Mouse (Mus musculus): ENCODE results near the gene Exd2.

Gene Exd2

GRCm38 (mm10) chr12:80495691-80496090 lies 32.8 kb downstream of the Exd2 start:
- DNase-seq (ENCODE audit: low read depth) = peak; percentile 54

GRCm38 (mm10) chr12:80498356-80498755 lies 35.5 kb downstream of the Exd2 start:
- DNase-seq (ENCODE audit: low read depth) = peak; percentile 40

- DNase-seq (ENCODE audit: low read depth) = no peak
These were observed 37.6 kb downstream of the Exd2 start for GRCm38 (mm10) chr12:80500506-80500905.

GRCm38 (mm10) chr12:80504718-80505117 lies 41.8 kb downstream of the Exd2 start:
- no peak for DNase-seq (ENCODE audit: low read depth)

GRCm38 (mm10) chr12:80507041-80507745 lies 44.3 kb downstream of the Exd2 start:
- no peak for DNase-seq (ENCODE audit: low read depth)

GRCm38 (mm10) chr12:80517977-80518376 lies 55.1 kb downstream of the Exd2 start, which contains the start of gene Galnt16:
TSS of gene Galnt16 (plus strand) at chr12:80518277.
- DNase-seq (ENCODE audit: low read depth) = no peak

- no peak for DNase-seq (ENCODE audit: low read depth)
These were observed 55.5 kb downstream of the Exd2 start for GRCm38 (mm10) chr12:80518393-80518756.

- no peak for DNase-seq (ENCODE audit: low read depth)
These were observed 56.1 kb downstream of the Exd2 start for GRCm38 (mm10) chr12:80518757-80519620.

GRCm38 (mm10) chr12:80519621-80520332 lies 56.9 kb downstream of the Exd2 start:
- no peak for DNase-seq (ENCODE audit: low read depth)

GRCm38 (mm10) chr12:80522006-80522405 lies 59.1 kb downstream of the Exd2 start:
- DNase-seq (ENCODE audit: low read depth) = no peak

- no peak for DNase-seq (ENCODE audit: low read depth)
These were observed 61.5 kb downstream of the Exd2 start for GRCm38 (mm10) chr12:80524276-80524921.

- DNase-seq (ENCODE audit: low read depth) = no peak
These were observed 62.6 kb downstream of the Exd2 start for GRCm38 (mm10) chr12:80525513-80525912.

- DNase-seq (ENCODE audit: low read depth) = no peak
These were observed 63.6 kb downstream of the Exd2 start for GRCm38 (mm10) chr12:80526511-80526910.

GRCm38 (mm10) chr12:80527727-80528389 lies 65.0 kb downstream of the Exd2 start:
- no peak for DNase-seq (ENCODE audit: low read depth)

GRCm38 (mm10) chr12:80530052-80530451 lies 67.2 kb downstream of the Exd2 start:
- no peak for DNase-seq (ENCODE audit: low read depth)

GRCm38 (mm10) chr12:80530630-80531029 lies 67.7 kb downstream of the Exd2 start:
- no peak for DNase-seq (ENCODE audit: low read depth)

GRCm38 (mm10) chr12:80531585-80531984 lies 68.7 kb downstream of the Exd2 start:
- DNase-seq (ENCODE audit: low read depth) = no peak

- no peak for DNase-seq (ENCODE audit: low read depth)
These were observed 71.0 kb downstream of the Exd2 start for GRCm38 (mm10) chr12:80533876-80534275.

- DNase-seq (ENCODE audit: low read depth) = no peak
These were observed 74.4 kb downstream of the Exd2 start for GRCm38 (mm10) chr12:80537313-80537712.

- no peak for DNase-seq (ENCODE audit: low read depth)
These were observed 75.4 kb downstream of the Exd2 start for GRCm38 (mm10) chr12:80538311-80538710.

- DNase-seq (ENCODE audit: low read depth) = no peak
These were observed 82.4 kb downstream of the Exd2 start for GRCm38 (mm10) chr12:80545310-80545709.

- DNase-seq (ENCODE audit: low read depth) = no peak
These were observed 86.8 kb downstream of the Exd2 start for GRCm38 (mm10) chr12:80549646-80550045.

All from 416B (cell line).